Mouse (Mus musculus) A20 (cell line): ENCODE results near the gene Grb10.

Source experiments
- DNase-seq: peaks from one replicate; pipeline ENCODE4 v3.0.0-alpha.2; 2011; ENCODE audit warnings: low read depth, low spot score

Gene Grb10

GRCm38 (mm10) chr11:11947857-11948256 is 90.6 kb downstream of the Grb10 start:
- no peak for DNase-seq

GRCm38 (mm10) chr11:11945766-11946165 is 92.7 kb downstream of the Grb10 start:
- DNase-seq: no peak

GRCm38 (mm10) chr11:11944814-11945213 is 93.7 kb downstream of the Grb10 start:
- no peak for DNase-seq

GRCm38 (mm10) chr11:11944082-11944349 is 94.5 kb downstream of the Grb10 start:
- DNase-seq: no peak

GRCm38 (mm10) chr11:11943240-11944081 is 95.0 kb downstream of the Grb10 start:
- DNase-seq: no peak

GRCm38 (mm10) chr11:11942320-11943217 is 95.9 kb downstream of the Grb10 start:
- DNase-seq: no peak

GRCm38 (mm10) chr11:11940833-11941681 is 97.4 kb downstream of the Grb10 start:
- peak; percentile 4 for DNase-seq

- no peak for DNase-seq
Measured at GRCm38 (mm10) chr11:11939611-11940010, 98.9 kb downstream of the Grb10 start.

GRCm38 (mm10) chr11:11938591-11938990 is 99.9 kb downstream of the Grb10 start:
- DNase-seq: no peak

- no peak for DNase-seq
Measured at GRCm38 (mm10) chr11:11937340-11938030, 101.0 kb downstream of the Grb10 start.

- DNase-seq: no peak
Measured at GRCm38 (mm10) chr11:11934808-11935207, 103.7 kb downstream of the Grb10 start.

- no peak for DNase-seq
Measured at GRCm38 (mm10) chr11:11932102-11932789, 106.2 kb downstream of the Grb10 start.

- no peak for DNase-seq
Measured at GRCm38 (mm10) chr11:11931688-11932087, 106.8 kb downstream of the Grb10 start.

- DNase-seq: no peak
Measured at GRCm38 (mm10) chr11:11930527-11930926, 108.0 kb downstream of the Grb10 start.

GRCm38 (mm10) chr11:11929059-11929458 is 109.4 kb downstream of the Grb10 start:
- DNase-seq: no peak

- DNase-seq: no peak
Measured at GRCm38 (mm10) chr11:11928586-11928985, 109.9 kb downstream of the Grb10 start.

GRCm38 (mm10) chr11:11923900-11924299 is 114.6 kb downstream of the Grb10 start:
- DNase-seq: no peak

GRCm38 (mm10) chr11:11923345-11923744 is 115.1 kb downstream of the Grb10 start:
- DNase-seq: no peak

GRCm38 (mm10) chr11:11922106-11922505 is 116.4 kb downstream of the Grb10 start:
- DNase-seq: no peak

GRCm38 (mm10) chr11:11907703-11908413 is 130.6 kb downstream of the Grb10 start:
- DNase-seq: no peak
